Mouse (Mus musculus) B cell, adult 2 months (primary cell): ENCODE data around the gene Ptrh1.

Source experiments
- DNase-seq, 2 experiments: peaks; one replicate each; pipeline ENCODE4 v3.0.0; 2022

The Ptrh1 gene

GRCm38 (mm10) chr2:32757056-32757845 is 18.3 kb upstream of the Ptrh1 start, which contains the start of gene Tor2a:
Gene Tor2a (plus strand): TSS chr2:32757234.
- peak; percentile 97 to 99 for DNase-seq

- DNase-seq = no peak
Measured at GRCm38 (mm10) chr2:32758503-32758902, 17.1 kb upstream of the Ptrh1 start.

GRCm38 (mm10) chr2:32759001-32759400 is 16.6 kb upstream of the Ptrh1 start:
- no peak for DNase-seq

GRCm38 (mm10) chr2:32761361-32761760 is 14.2 kb upstream of the Ptrh1 start:
- DNase-seq = no peak

DNA sequence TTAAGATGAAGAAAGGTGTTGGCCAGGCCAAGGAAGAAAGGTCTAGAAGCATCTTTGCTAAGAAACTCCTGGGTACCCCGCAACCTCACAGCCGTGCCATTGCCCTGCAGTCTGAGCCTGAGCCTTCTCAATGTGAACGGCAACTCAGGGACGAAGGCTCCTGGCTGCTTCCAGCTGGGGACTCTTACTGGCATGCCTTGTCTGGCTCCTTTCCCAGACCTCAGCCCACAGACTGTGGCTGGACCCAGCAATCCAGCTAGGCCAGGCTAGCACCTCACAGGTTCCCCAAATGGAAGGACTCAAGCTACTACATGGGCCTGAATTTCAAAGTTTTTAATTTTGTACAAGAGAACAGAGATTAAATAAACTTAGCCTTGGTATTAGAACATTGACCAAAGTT is 13.7 kb upstream of the Ptrh1 start:
- DNase-seq = no peak

DNA sequence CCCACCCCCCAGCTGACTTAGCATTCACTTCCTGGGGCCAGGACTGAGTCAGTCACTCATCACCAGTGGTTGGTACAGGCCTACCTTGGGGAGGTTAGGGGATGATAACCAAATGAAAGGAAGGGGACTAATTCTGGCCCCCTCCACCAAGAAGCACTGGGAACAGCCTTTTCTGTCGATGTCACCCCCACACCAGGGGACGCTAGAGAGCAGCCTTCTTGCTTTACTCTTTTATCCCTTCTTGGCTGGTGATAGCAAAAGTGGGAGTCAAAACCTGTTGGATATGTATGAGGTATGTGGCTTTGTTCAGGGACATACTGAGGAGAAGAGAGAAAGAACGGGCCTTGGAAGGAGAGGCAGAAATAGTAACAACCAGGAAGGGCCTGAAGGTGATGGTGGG is 12.2 kb upstream of the Ptrh1 start:
- DNase-seq = no peak

DNA sequence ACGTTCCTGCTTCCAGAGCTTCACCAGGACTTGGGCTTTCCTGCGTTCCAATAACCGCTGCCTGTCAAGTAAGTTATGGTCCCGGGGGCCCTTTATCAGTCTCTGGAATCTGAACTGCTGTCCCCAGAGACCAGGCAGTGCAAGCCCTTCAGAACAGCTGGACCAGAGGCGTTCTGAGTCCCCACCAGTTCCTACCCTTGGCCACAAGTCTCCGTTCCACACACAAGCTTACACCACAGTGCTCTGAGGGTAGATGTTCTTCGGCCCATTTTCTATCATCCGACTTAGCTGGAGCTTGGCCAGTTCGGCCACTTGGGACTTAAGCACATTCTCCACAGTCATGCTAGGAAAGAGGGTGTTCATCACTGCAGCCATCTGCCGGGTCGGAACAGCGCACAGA is 8.3 kb upstream of the Ptrh1 start:
- no peak for DNase-seq

DNA sequence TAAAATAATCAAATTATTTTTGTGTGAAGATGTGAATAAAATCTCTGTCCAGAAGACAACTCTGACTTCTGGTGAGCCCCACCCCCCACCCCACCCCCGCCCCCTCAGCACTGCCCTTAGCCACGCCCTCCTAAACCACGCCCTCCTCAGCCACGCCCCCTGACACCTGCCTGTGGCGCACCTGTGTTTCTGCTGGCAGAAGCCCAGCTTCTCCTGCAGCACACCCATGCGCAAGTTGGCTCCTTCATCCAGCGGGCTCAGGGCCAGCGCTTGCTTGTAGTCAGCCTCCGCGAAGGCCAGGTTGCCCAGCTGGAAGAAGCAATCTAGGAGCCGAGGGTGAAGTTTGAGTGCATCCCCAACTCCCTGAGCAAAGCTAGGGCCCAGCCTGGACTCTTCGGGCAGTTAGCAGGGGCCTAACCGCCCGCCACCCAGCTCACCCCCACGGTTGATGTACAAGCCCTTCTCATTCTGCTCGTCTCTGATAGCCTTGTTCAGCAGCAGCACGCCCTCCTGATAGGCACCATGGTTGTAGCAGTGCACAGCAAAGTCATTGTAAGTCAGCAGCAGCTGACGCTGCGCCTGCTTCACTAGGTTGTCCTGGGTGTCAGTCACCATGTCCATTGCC is 6.8 kb upstream of the Ptrh1 start:
- DNase-seq = no peak

- DNase-seq = no peak
Measured at GRCm38 (mm10) chr2:32769327-32770085, 6.1 kb upstream of the Ptrh1 start.

- DNase-seq = no peak
Measured at GRCm38 (mm10) chr2:32771886-32772285, 3.7 kb upstream of the Ptrh1 start.

GRCm38 (mm10) chr2:32772626-32773279 is 2.8 kb upstream of the Ptrh1 start:
- DNase-seq = no peak

GRCm38 (mm10) chr2:32776192-32776591 is 606 bp downstream of the Ptrh1 start:
- no peak for DNase-seq

- no peak for DNase-seq
Measured at GRCm38 (mm10) chr2:32778081-32778480, 2.5 kb downstream of the Ptrh1 start.

DNA sequence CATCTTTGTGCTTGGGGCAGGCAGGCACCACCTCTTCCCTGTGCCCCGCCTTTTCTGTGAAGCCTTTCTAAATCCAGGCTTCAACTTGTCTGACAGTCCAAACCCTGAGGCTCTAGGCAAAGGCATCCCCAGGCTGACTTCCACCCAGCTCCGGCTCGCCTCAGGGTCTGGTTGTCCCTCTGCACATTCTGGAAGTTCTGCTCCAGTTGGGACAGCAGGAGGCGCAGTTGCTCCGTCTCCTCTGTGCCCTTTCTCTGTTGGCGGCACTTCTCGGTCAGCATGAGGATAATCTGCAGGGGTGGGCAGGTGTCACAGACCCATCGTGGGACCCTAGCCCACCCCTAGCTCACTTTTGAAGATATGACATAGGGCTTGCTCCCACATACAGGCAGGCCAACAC is 3.5 kb downstream of the Ptrh1 start:
- peak; percentile 65 to 70 for DNase-seq

DNA sequence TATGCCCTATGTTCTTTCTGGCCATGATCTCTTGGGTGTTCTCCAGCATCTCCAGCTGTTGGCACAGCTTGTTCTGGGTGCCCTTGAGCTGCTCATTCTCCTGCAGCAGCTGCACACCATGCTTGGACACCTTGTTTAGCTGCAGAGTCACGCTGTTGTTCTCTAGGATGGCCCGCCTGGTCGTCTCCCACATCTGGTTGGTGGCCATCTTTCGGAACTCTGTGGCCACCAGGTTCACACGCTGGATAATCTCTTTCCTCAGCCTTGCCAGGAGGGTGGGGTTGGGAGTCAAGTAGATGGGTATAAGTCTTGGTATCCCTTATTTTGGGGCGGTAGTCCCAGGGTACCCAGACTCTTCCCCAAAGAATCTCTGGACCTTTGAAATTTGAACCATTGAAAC is 4.1 kb downstream of the Ptrh1 start:
- DNase-seq = no peak

DNA sequence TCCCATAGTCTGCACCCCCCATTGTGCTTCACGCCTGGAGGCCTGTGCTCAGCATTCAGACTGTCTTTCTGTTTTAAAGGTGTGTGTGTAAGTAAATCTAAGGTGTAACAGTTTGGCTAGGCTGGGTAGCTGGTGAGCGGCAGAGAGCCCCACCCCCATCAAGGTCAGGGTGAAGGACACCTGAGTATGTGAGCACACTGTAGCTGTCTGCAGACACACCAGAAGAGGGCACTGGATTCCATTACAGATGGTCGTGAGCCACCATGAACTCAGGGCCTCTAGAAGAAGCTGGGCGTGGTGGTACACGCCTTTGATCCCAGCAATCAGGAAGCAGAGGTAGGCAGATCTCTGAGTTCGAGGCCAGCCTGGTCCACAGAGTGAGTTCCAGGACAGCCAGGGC is 6.1 kb downstream of the Ptrh1 start:
- no peak for DNase-seq

DNA sequence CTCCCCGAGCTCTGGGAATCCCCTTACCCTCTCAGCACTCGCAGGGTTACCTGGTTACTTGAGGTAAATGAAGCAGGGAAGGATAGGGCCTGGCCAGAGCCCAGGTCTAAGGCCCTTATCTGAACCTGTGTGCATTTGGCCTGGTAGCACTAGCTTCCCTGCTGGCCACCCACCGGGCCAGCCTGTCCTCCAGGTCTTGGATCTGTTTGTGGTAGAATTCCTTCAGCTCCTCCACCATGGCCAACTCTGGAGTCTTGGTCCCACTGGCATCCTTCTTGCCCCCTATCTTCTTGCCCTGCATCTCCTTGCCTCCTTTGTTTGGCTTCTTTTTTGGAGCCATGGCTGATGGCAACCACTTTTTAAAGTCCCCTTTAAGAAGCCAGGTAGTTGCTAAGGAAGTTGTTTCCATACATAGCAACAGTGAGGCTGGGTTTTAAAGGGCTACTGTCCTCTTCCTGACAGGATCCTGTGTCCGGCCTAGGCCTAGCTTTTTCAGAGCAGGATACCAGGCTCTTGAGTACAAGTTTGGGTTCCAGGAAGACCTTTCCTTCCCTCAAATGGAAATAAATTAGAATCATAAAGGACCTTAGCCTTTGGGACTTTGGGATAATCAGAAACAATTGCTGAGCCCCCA is 8.6 kb downstream of the Ptrh1 start, which contains the start of gene Cfap157:
Cfap157 (minus strand) TSS at position 381 of the 634 bp plus-strand sequence.
- DNase-seq = no peak

- DNase-seq = peak; percentile 34 to 44
Measured at GRCm38 (mm10) chr2:32787176-32787575, 11.6 kb downstream of the Ptrh1 start.

GRCm38 (mm10) chr2:32788581-32788980 is 13.0 kb downstream of the Ptrh1 start:
- no peak for DNase-seq

DNA sequence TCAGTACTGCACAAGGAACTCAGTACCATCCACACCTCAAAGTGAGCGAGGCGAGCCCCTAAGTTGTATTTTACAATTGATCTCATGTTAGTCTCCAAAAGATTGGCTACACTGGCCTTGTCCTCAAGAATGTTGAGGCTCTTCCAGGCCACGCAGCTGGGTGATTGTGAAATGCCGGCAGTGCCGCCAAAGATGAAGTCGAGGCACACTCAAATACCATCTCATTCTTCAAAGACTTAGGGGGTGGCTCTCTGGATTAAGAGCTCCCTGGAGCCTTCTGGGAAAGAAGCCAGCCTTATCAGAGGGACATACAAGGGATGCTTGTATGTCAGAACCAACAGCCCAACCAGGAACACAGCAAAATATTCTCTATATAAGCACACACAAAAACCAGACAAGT is 15.7 kb downstream of the Ptrh1 start:
- DNase-seq = no peak

- no peak for DNase-seq
Measured at GRCm38 (mm10) chr2:32795748-32796418, 20.3 kb downstream of the Ptrh1 start.
